Mouse (Mus musculus) liver, embryonic 14.5 days (tissue): Measurements from ENCODE around the gene Trp53rka.

Source experiments
- CTCF ChIP-seq: IDR thresholded peaks from 2 replicates; pipeline ENCODE4 v1.5.1; 2016; ENCODE audit warnings: antibody characterized with exemption, low read depth, control low read depth
- EP300 ChIP-seq: IDR thresholded peaks from 2 replicates; pipeline ENCODE4 v1.6.1; 2016; ENCODE audit warnings: antibody characterized with exemption, low read depth

GRCm38 (mm10) chr2:165503259-165504203 lies 10.4 kb upstream of the Trp53rka start, which contains the start of gene Slc2a10:
- TF ChIP-seq CTCF (no peak), EP300 (no peak)
